Mouse (Mus musculus): ENCODE data around the gene Hoxa7. TPM values are rescaled to one million over a fixed set of nuclear protein-coding genes. Genes with fewer than 3 reads are reported as not detected.
A peak's percentile ranks its signal among the peaks of the same experiment; 100 is the strongest.

The Hoxa7 gene
- total and polyA plus RNA-seq, 2 experiments from 2014 or later = not detected

GRCm38 (mm10) chr6:52224895-52225611 is 3.4 kb upstream of the Hoxa7 start:
- no peaks in the 10 kb centered on the region for H3K36me3 ChIP-seq (ENCODE audit: insufficient read depth, low read length)
- no peak for TF ChIP-seq CTCF (IDR thresholded peaks at IDR 0.05)
- H3K27ac ChIP-seq (ENCODE audit: low read depth, low read length) = no peak overlapping the region
- no peak overlapping the region for H3K4me3 ChIP-seq (ENCODE audit: low read depth, low read length)
- no peak for DNase-seq (ENCODE audit: low spot score)
- no peaks in the 10 kb centered on the region for H3K4me1 ChIP-seq (ENCODE audit: insufficient read depth, low read length)
- ATAC-seq (ENCODE audit: low FRiP score) = no peak
- peaks cover 89% of the 10 kb centered on the region for H3K27me3 ChIP-seq (ENCODE audit: insufficient read depth, low read length)
- no peak overlapping the region for H3K4me2 ChIP-seq (ENCODE audit: low read depth, low read length, poor library complexity, severe bottlenecking)
- no peak overlapping the region for H3K9ac ChIP-seq (replicated peaks; ENCODE audit: low read length, poor library complexity, severe bottlenecking)
- WGBS = 1% methylated on average over 34 of the region's 36 CpGs
- no peaks in the 10 kb centered on the region for H3K9me3 ChIP-seq (ENCODE audit: low read length)

GRCm38 (mm10) chr6:52223939-52224760 is 2.5 kb upstream of the Hoxa7 start:
- Histone ChIP-seq H3K4me1 (ENCODE audit: insufficient read depth, low read length) (no peaks in the 10 kb centered on the region), H3K27me3 (ENCODE audit: insufficient read depth, low read length) (peaks cover 90% of the 10 kb centered on the region), H3K27ac (ENCODE audit: low read depth, low read length) (no peak overlapping the region), H3K9ac (replicated peaks; ENCODE audit: low read length, poor library complexity, severe bottlenecking) (no peak overlapping the region), H3K36me3 (ENCODE audit: insufficient read depth, low read length) (no peaks in the 10 kb centered on the region), H3K9me3 (ENCODE audit: low read length) (no peaks in the 10 kb centered on the region), H3K4me2 (ENCODE audit: low read depth, low read length, poor library complexity, severe bottlenecking) (no peak overlapping the region), H3K4me3 (ENCODE audit: low read depth, low read length) (no peak overlapping the region)
- no peak for DNase-seq (ENCODE audit: low spot score)
- no peak for TF ChIP-seq CTCF (IDR thresholded peaks at IDR 0.05)
- ATAC-seq (ENCODE audit: low FRiP score) = no peak
- 2% methylated on average over 24 of the region's 24 CpGs for WGBS

- Histone ChIP-seq H3K9ac (replicated peaks; ENCODE audit: low read length, poor library complexity, severe bottlenecking) (no peak overlapping the region), H3K27ac (ENCODE audit: low read depth, low read length) (no peak overlapping the region), H3K4me1 (ENCODE audit: insufficient read depth, low read length) (no peaks in the 10 kb centered on the region), H3K9me3 (ENCODE audit: low read length) (no peaks in the 10 kb centered on the region), H3K27me3 (ENCODE audit: insufficient read depth, low read length) (peaks cover 91% of the 10 kb centered on the region), H3K36me3 (ENCODE audit: insufficient read depth, low read length) (no peaks in the 10 kb centered on the region), H3K4me3 (ENCODE audit: low read depth, low read length) (no peak overlapping the region), H3K4me2 (ENCODE audit: low read depth, low read length, poor library complexity, severe bottlenecking) (no peak overlapping the region)
- no peak for TF ChIP-seq CTCF (IDR thresholded peaks at IDR 0.05)
- ATAC-seq (ENCODE audit: low FRiP score) (no peak), DNase-seq (ENCODE audit: low spot score) (no peak)
- WGBS = 17% methylated on average over 13 of the region's 13 CpGs
These were observed 1.1 kb upstream of the Hoxa7 start for GRCm38 (mm10) chr6:52222729-52223128.

- Histone ChIP-seq H3K27me3 (ENCODE audit: insufficient read depth, low read length) (peaks cover 91% of the 10 kb centered on the region), H3K36me3 (ENCODE audit: insufficient read depth, low read length) (no peaks in the 10 kb centered on the region), H3K4me3 (ENCODE audit: low read depth, low read length) (peak overlapping the region; percentile 43; the same call in 1 of the 2 replicates), H3K9ac (replicated peaks; ENCODE audit: low read length, poor library complexity, severe bottlenecking) (no peak overlapping the region), H3K27ac (ENCODE audit: low read depth, low read length) (no peak overlapping the region), H3K4me2 (ENCODE audit: low read depth, low read length, poor library complexity, severe bottlenecking) (peak overlapping the region; percentile 84), H3K4me1 (ENCODE audit: insufficient read depth, low read length) (no peaks in the 10 kb centered on the region), H3K9me3 (ENCODE audit: low read length) (no peaks in the 10 kb centered on the region)
- no peak for TF ChIP-seq CTCF (IDR thresholded peaks at IDR 0.05)
- WGBS = 8% methylated on average over 21 of the region's 21 CpGs
- peak; percentile 27; the same call in 1 of the 2 replicates for ATAC-seq (ENCODE audit: low FRiP score)
- DNase-seq (ENCODE audit: low spot score) = no peak
These were observed 485 bp upstream of the Hoxa7 start for GRCm38 (mm10) chr6:52221993-52222685.

GRCm38 (mm10) chr6:52220865-52221310 is 766 bp downstream of the Hoxa7 start:
- ATAC-seq (ENCODE audit: low FRiP score) = no peak
- Histone ChIP-seq H3K27me3 (ENCODE audit: insufficient read depth, low read length) (peaks cover 93% of the 10 kb centered on the region), H3K9me3 (ENCODE audit: low read length) (no peaks in the 10 kb centered on the region), H3K4me2 (ENCODE audit: low read depth, low read length, poor library complexity, severe bottlenecking) (peak overlapping the region; percentile 84), H3K27ac (ENCODE audit: low read depth, low read length) (no peak overlapping the region), H3K4me1 (ENCODE audit: insufficient read depth, low read length) (no peaks in the 10 kb centered on the region), H3K9ac (replicated peaks; ENCODE audit: low read length, poor library complexity, severe bottlenecking) (no peak overlapping the region), H3K4me3 (ENCODE audit: low read depth, low read length) (peak overlapping the region; percentile 43), H3K36me3 (ENCODE audit: insufficient read depth, low read length) (no peaks in the 10 kb centered on the region)
- WGBS = 11% methylated on average over 12 of the region's 12 CpGs
- no peak for TF ChIP-seq CTCF (IDR thresholded peaks at IDR 0.05)
- DNase-seq (ENCODE audit: low spot score) = no peak
